Mouse (Mus musculus) liver, embryonic 16.5 days (tissue): ENCODE measurements around the gene Has1. TPM values are rescaled to one million over a fixed set of nuclear protein-coding genes. Genes with fewer than 3 reads are reported as not detected.
"Not testable (repeated sequence)": the region's sequence is repeated elsewhere in the genome, so short reads cannot be mapped to it uniquely, and the experiment has no call there.

Source experiments
- ATAC-seq: fragments of 200-750 bp; cut with Nextera tagmentation; 2 replicates; pipeline ENCODE4 v1.8.0; 2017; ENCODE audit warnings: low read depth, mild to moderate bottlenecking, moderate number of reproducible peaks, moderate library complexity
- H3K27ac ChIP-seq: fragments of 300-500 bp; sonication (generic); 2 replicates; pipeline ENCODE4 v1.5.1; 2014; ENCODE audit warnings: mild to moderate bottlenecking, low read length
- H3K27me3 ChIP-seq: fragments of 300-500 bp; sonication (generic); 2 replicates; pipeline ENCODE4 v1.6.1; 2014; ENCODE audit warnings: low read depth, low read length, mixed read lengths; ENCODE audit not compliant: control insufficient read depth, insufficient read depth
- H3K36me3 ChIP-seq: fragments of 300-500 bp; sonication (generic); 2 replicates; pipeline ENCODE4 v1.6.1; 2014; ENCODE audit warnings: mild to moderate bottlenecking; ENCODE audit not compliant: control insufficient read depth, insufficient read depth
- H3K4me1 ChIP-seq: fragments of 300-500 bp; sonication (generic); 2 replicates; pipeline ENCODE4 v1.6.1; 2014; ENCODE audit warnings: low read depth, low read length, mixed read lengths; ENCODE audit not compliant: control insufficient read depth
- H3K4me2 ChIP-seq: fragments of 300-500 bp; sonication (generic); 2 replicates; pipeline ENCODE4 v1.6.1; 2014; ENCODE audit warnings: low read depth, low read length, mixed read lengths
- H3K4me3 ChIP-seq: fragments of 300-500 bp; sonication (generic); 2 replicates; pipeline ENCODE4 v1.5.1; 2014; ENCODE audit warnings: low read depth, mild to moderate bottlenecking, low read length
- H3K9ac ChIP-seq: fragments of 300-500 bp; sonication (generic); 2 replicates; pipeline ENCODE4 v1.6.1; 2014; ENCODE audit warnings: low read depth, low read length
- H3K9me3 ChIP-seq: fragments of 300-500 bp; sonication (generic); replicated peaks from 2 replicates; pipeline ENCODE4 v1.6.1; 2016; ENCODE audit warnings: low read length; ENCODE audit not compliant: control insufficient read depth
- WGBS: fragments of 180-500 bp; shearing (Covaris S2); extraction: QIAGEN DNeasy Blood & Tissue Kit; methylation state at CpG from one replicate; pipeline ENCODE4 v1.1.7; 2014; ENCODE audit not compliant: insufficient replicate concordance; 5-methylcytosine and 5-hydroxymethylcytosine counted together
- polyA plus RNA-seq: library from polyadenylated mRNA; unstranded; fragments of >200 nt; fragmentation: Nextera tagmentation; extraction: Ambion mirVana; gene quantifications from 2 replicates; pipeline ENCODE4 v1.2.1, GENCODE M21; 2015

Has1 gene
- polyA plus RNA-seq, 1 experiment from 2014 or later: 0.05 TPM

- no peak overlapping the region for H3K4me3 ChIP-seq
- no peak overlapping the region for H3K4me2 ChIP-seq
- H3K27ac ChIP-seq: no peak overlapping the region
- no peak overlapping the region for H3K9ac ChIP-seq
- peak; percentile 44 for ATAC-seq
- no peaks in the 10 kb centered on the region for H3K4me1 ChIP-seq
- H3K27me3 ChIP-seq: peaks cover 6% of the 10 kb centered on the region
- H3K9me3 ChIP-seq: no peaks in the 10 kb centered on the region
- WGBS: 14% methylated on average over 2 of the region's 2 CpGs
- no peaks in the 10 kb centered on the region for H3K36me3 ChIP-seq
Observed at GRCm38 (mm10) chr17:17848988-17849387, 6.0 kb downstream of the Has1 start.

- no peak overlapping the region for H3K9ac ChIP-seq
- WGBS: 55% methylated on average over 10 of the region's 10 CpGs
- H3K4me1 ChIP-seq: no peaks in the 10 kb centered on the region
- H3K27me3 ChIP-seq: peaks cover 5% of the 10 kb centered on the region
- H3K27ac ChIP-seq: no peak overlapping the region
- no peak overlapping the region for H3K4me3 ChIP-seq
- no peaks in the 10 kb centered on the region for H3K9me3 ChIP-seq
- H3K4me2 ChIP-seq: no peak overlapping the region
- 0 out of 2 replicates have a peak, but pooled peaks cover 2% of the 10 kb centered on the region for H3K36me3 ChIP-seq
- no peak for ATAC-seq
Observed at GRCm38 (mm10) chr17:17845187-17846027, 9.6 kb downstream of the Has1 start.

DNA sequence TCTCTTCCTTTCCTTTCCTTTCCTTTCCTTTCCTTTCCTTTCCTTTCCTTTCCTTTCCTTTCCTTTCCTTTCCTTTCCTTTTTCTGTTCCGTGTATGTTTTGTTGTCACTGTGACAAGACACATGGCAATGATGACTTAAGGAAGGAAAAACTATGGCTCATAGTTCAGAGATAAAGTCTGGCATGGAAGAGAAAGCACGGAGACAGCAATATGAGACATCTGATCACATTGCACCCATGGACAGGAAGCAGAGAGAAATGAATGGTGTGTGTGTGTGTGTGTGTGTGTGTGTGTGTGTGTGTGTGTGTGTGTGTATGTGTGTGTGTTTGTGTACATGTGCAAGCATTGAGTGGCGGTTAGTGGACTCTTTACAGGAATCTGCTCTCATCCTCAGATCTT lies 10.4 kb downstream of the Has1 start:
- WGBS: 62% methylated on average over 3 of the region's 3 CpGs
- H3K4me3 ChIP-seq, H3K27me3 ChIP-seq, H3K4me2 ChIP-seq, H3K4me1 ChIP-seq, H3K27ac ChIP-seq, H3K9ac ChIP-seq, H3K9me3 ChIP-seq, ATAC-seq, H3K36me3 ChIP-seq: not testable (repeated sequence)

GRCm38 (mm10) chr17:17843534-17844261 lies 11.3 kb downstream of the Has1 start:
- H3K4me2 ChIP-seq: no peak overlapping the region
- H3K27ac ChIP-seq: no peak overlapping the region
- H3K27me3 ChIP-seq: no peaks in the 10 kb centered on the region
- peak; percentile 22; the same call in 1 of the 2 replicates for ATAC-seq
- 0 out of 2 replicates have a peak, but pooled peaks cover 2% of the 10 kb centered on the region for H3K36me3 ChIP-seq
- no peaks in the 10 kb centered on the region for H3K9me3 ChIP-seq
- no peak overlapping the region for H3K4me3 ChIP-seq
- no peaks in the 10 kb centered on the region for H3K4me1 ChIP-seq
- H3K9ac ChIP-seq: no peak overlapping the region
- 61% methylated on average over 27 of the region's 27 CpGs for WGBS

DNA sequence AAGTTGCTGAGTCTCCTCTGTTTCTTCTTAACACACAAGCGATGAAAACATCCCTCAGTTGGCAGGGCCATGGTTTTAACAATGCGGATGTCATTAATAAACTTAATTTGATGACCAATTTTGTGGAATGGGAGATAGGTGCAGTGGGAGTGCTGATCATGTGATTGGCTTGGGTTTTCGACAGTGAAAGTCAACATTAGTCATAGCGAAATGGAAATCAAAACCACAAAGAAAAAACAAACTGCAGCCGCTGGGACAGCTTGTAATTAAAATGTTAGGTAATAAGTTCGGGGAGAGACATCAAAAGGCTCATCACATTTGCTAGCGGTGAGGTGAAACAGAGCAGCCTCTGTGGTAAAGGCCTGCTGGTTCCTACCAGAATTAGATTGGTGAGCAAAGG lies 14.2 kb downstream of the Has1 start:
- H3K27me3 ChIP-seq: no peaks in the 10 kb centered on the region
- H3K9me3 ChIP-seq: no peaks in the 10 kb centered on the region
- H3K27ac ChIP-seq: no peak overlapping the region
- ATAC-seq: no peak
- H3K9ac ChIP-seq: no peak overlapping the region
- peaks cover 6% of the 10 kb centered on the region for H3K4me1 ChIP-seq
- H3K4me2 ChIP-seq: no peak overlapping the region
- 76% methylated on average over 7 of the region's 7 CpGs for WGBS
- no peak overlapping the region for H3K4me3 ChIP-seq
- H3K36me3 ChIP-seq: 0 out of 2 replicates have a peak, but pooled peaks cover 2% of the 10 kb centered on the region

DNA sequence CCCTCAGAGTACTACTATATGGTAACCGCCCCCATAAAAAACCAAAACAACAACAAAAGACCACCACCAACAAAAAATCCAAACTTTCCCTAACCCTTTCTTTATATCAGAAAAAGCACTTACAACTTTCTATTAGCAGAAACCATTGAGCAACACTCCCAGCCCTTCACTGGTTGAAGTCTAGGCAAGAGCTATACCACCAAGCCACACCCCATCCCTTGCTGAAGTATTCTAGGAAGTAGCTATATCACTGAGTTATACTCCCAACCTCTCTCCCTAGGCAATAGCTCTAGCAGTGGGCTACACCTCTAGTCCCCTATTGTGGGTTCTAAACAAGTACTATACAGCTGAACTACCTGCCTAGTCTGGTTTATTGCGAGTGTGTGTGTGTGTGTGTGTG lies 15.7 kb downstream of the Has1 start:
- H3K27me3 ChIP-seq: no peaks in the 10 kb centered on the region
- peaks cover 6% of the 10 kb centered on the region for H3K4me1 ChIP-seq
- H3K9me3 ChIP-seq: no peaks in the 10 kb centered on the region
- WGBS: 79% methylated on average over 2 of the region's 2 CpGs
- no peak overlapping the region for H3K27ac ChIP-seq
- H3K4me2 ChIP-seq: no peak overlapping the region
- no peak overlapping the region for H3K9ac ChIP-seq
- no peak for ATAC-seq
- no peak overlapping the region for H3K4me3 ChIP-seq
- 0 out of 2 replicates have a peak, but pooled peaks cover 2% of the 10 kb centered on the region for H3K36me3 ChIP-seq

DNA sequence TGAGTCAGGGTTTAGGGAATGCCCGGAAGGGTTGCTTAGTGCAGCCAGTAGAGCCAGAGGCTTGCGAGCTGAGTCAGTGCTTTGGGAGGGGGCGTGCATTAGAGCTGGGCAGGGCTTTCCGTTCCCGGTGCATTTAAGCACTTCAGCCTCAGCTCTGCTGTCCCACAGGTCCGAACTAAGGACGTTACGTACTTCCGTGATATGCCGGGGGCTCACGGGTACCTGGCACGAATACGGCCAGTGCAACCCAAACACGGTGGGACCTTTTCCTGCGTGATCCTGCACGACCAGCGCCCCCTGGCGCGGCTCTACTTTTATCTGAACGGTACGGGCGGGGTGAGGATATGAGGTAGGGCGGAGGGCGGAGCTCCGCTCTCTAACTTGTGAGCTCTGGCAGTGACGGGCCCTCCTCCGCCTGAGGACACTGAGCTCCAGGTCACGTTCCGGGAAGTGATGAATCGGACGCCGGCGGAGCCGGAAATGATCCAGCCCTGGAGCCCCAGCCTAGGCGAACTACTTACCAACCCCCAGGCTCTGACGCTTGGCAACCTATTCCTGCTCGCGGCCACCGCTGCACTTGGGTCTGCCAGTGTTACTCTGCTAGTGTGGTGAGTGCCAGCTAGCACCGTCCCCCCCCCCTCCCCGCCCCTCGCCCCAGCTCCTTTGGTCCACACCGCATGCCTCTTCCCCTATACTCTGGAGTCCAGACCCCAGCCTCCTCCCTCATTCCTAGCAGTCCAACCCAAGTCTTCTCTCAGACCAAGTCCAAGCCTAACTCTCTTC lies 16.9 kb downstream of the Has1 start:
- Histone ChIP-seq H3K27ac (peak overlapping the region; percentile 82), H3K27me3 (no peaks in the 10 kb centered on the region), H3K9me3 (no peaks in the 10 kb centered on the region), H3K4me1 (peaks cover 6% of the 10 kb centered on the region), H3K4me3 (peak overlapping the region; percentile 65), H3K4me2 (peak overlapping the region; percentile 74), H3K9ac (peak overlapping the region; percentile 67), H3K36me3 (0 out of 2 replicates have a peak, but pooled peaks cover 2% of the 10 kb centered on the region)
- peak; percentile 98 for ATAC-seq
- WGBS: under 1% methylated on average over 43 of the region's 43 CpGs

- Histone ChIP-seq H3K4me3 (peak overlapping the region; percentile 65), H3K9me3 (no peaks in the 10 kb centered on the region), H3K4me1 (peaks cover 6% of the 10 kb centered on the region), H3K4me2 (peak overlapping the region; percentile 74), H3K9ac (peak overlapping the region; percentile 67; the same call in 1 of the 2 replicates), H3K27ac (peak overlapping the region; percentile 47), H3K36me3 (0 out of 2 replicates have a peak, but pooled peaks cover 2% of the 10 kb centered on the region), H3K27me3 (no peaks in the 10 kb centered on the region)
- WGBS: 20% methylated on average over 13 of the region's 13 CpGs
- ATAC-seq: no peak
Observed at GRCm38 (mm10) chr17:17837426-17837825, 17.6 kb downstream of the Has1 start.
